Mouse (Mus musculus): Measurements from ENCODE around the gene Eif3f. TPM values are rescaled to one million over a fixed set of nuclear protein-coding genes. Genes with fewer than 3 reads are reported as not detected.

Gene Eif3f
- polyA plus RNA-seq, 1 experiment from 2014 or later, result 48.6 TPM

GRCm38 (mm10) chr7:108972273-108972672 lies 38.1 kb downstream of the Eif3f start:
- Histone ChIP-seq H3K9me3 (replicated peaks) (no peaks in the 10 kb centered on the region), H3K4me1 (replicated peaks) (no peaks in the 10 kb centered on the region), H3K27ac (no peak overlapping the region), H3K27me3 (no peaks in the 10 kb centered on the region), H3K9ac (no peak overlapping the region), H3K4me2 (no peak overlapping the region), H3K4me3 (replicated peaks) (no peak overlapping the region), H3K36me3 (no peaks in the 10 kb centered on the region)
- no peak for DNase-seq
- no peak for ATAC-seq (ENCODE audit: low read depth)
- 53% methylated on average over 6 of the region's 6 CpGs for WGBS (ENCODE audit: insufficient replicate concordance)

- H3K9me3 ChIP-seq (replicated peaks), result no peaks in the 10 kb centered on the region
- H3K27ac ChIP-seq, result no peak overlapping the region
- H3K27me3 ChIP-seq, result no peaks in the 10 kb centered on the region
- no peaks in the 10 kb centered on the region for H3K36me3 ChIP-seq
- no peak for ATAC-seq (ENCODE audit: low read depth)
- no peaks in the 10 kb centered on the region for H3K4me1 ChIP-seq (replicated peaks)
- H3K9ac ChIP-seq, result no peak overlapping the region
- H3K4me2 ChIP-seq, result no peak overlapping the region
- WGBS (ENCODE audit: insufficient replicate concordance), result 54% methylated on average over 2 of the region's 3 CpGs
- no peak for DNase-seq
- H3K4me3 ChIP-seq (replicated peaks), result no peak overlapping the region
These were observed 51.9 kb downstream of the Eif3f start for GRCm38 (mm10) chr7:108985934-108986708.

- Histone ChIP-seq H3K4me3 (replicated peaks) (no peak overlapping the region), H3K36me3 (no peaks in the 10 kb centered on the region), H3K4me1 (replicated peaks) (no peaks in the 10 kb centered on the region), H3K9me3 (replicated peaks) (no peaks in the 10 kb centered on the region), H3K4me2 (no peak overlapping the region), H3K9ac (no peak overlapping the region), H3K27ac (no peak overlapping the region), H3K27me3 (no peaks in the 10 kb centered on the region)
- ATAC-seq (ENCODE audit: low read depth), result no peak
- DNase-seq, result no peak
- WGBS (ENCODE audit: insufficient replicate concordance), result 54% methylated on average over 9 of the region's 9 CpGs
These were observed 57.0 kb downstream of the Eif3f start for GRCm38 (mm10) chr7:108991207-108991606.

Other genes with a start within 250 kb of the Eif3f start
- not detected in 2 replicates for gene Olfr512, start 221.1 kb upstream of the Eif3f start, polyA plus RNA-seq (2015; fragmentation: Nextera tagmentation; extraction: Ambion mirVana)
- not detected in 2 replicates for gene Olfr513, start 183.4 kb upstream of the Eif3f start, polyA plus RNA-seq (2015; fragmentation: Nextera tagmentation; extraction: Ambion mirVana)
- gene Olfr514, start 108.4 kb upstream of the Eif3f start, polyA plus RNA-seq (2015; fragmentation: Nextera tagmentation; extraction: Ambion mirVana), result not detected in 2 replicates
- not detected in 2 replicates for gene Olfr516, start 83.9 kb upstream of the Eif3f start, polyA plus RNA-seq (2015; fragmentation: Nextera tagmentation; extraction: Ambion mirVana)
- gene Olfr517, start 62.0 kb upstream of the Eif3f start, polyA plus RNA-seq (2015; fragmentation: Nextera tagmentation; extraction: Ambion mirVana), result not detected in 2 replicates
- gene Olfr518, start 49.4 kb upstream of the Eif3f start, polyA plus RNA-seq (2015; fragmentation: Nextera tagmentation; extraction: Ambion mirVana), result not detected in 2 replicates
- not detected in 2 replicates for gene Olfr519, start 40.0 kb upstream of the Eif3f start, polyA plus RNA-seq (2015; fragmentation: Nextera tagmentation; extraction: Ambion mirVana)
- 0.02 and 0.07 TPM in 2 replicates for gene Nlrp10, start 4.2 kb upstream of the Eif3f start, polyA plus RNA-seq (2015; fragmentation: Nextera tagmentation; extraction: Ambion mirVana)
- 0.06 and 0.07 TPM in 2 replicates for gene Tub, start 15.9 kb downstream of the Eif3f start, polyA plus RNA-seq (2015; fragmentation: Nextera tagmentation; extraction: Ambion mirVana)
- 0.64 and 0.73 TPM in 2 replicates for gene Ric3, start 148.9 kb downstream of the Eif3f start, polyA plus RNA-seq (2015; fragmentation: Nextera tagmentation; extraction: Ambion mirVana)
- gene Lmo1, start 240.8 kb downstream of the Eif3f start, polyA plus RNA-seq (2015; fragmentation: Nextera tagmentation; extraction: Ambion mirVana), result 0.79 and 1.0 TPM in 2 replicates

All from liver, embryonic 13.5 days (tissue).